Mouse (Mus musculus) kidney, postnatal 0 days (tissue): ENCODE results near the gene Slfnl1. TPM values are rescaled to one million over a fixed set of nuclear protein-coding genes. Genes with fewer than 3 reads are reported as not detected.

ENCODE experiments used
- ATAC-seq: fragments of 200-750 bp; cut with Nextera tagmentation; replicated peaks from 2 replicates; pipeline ENCODE4 v1.8.0; 2017; ENCODE audit warnings: low read depth, moderate number of reproducible peaks, moderate TSS enrichment, moderate library complexity; ENCODE audit not compliant: low FRiP score
- DNase-seq: peaks from one replicate; pipeline ENCODE4 v3.0.0-alpha.2; 2016; ENCODE audit warnings: low spot score
- H3K27ac ChIP-seq: fragments of 300-500 bp; sonication (generic); 2 replicates; pipeline ENCODE4 v1.5.1; 2014; ENCODE audit warnings: mild to moderate bottlenecking
- H3K27me3 ChIP-seq: fragments of 300-500 bp; sonication (generic); 2 replicates; pipeline ENCODE4 v1.6.1; 2014; ENCODE audit warnings: low read length, mixed read lengths; ENCODE audit not compliant: insufficient read depth
- H3K36me3 ChIP-seq: fragments of 300-500 bp; sonication (generic); 2 replicates; pipeline ENCODE4 v1.6.1; 2014; ENCODE audit warnings: low read length, mixed read lengths; ENCODE audit not compliant: insufficient read depth
- H3K4me1 ChIP-seq: fragments of 300-500 bp; sonication (generic); replicated peaks from 2 replicates; pipeline ENCODE4 v1.6.1; 2014; ENCODE audit warnings: antibody characterized with exemption, low read length, mixed read lengths; ENCODE audit not compliant: insufficient read depth
- H3K4me2 ChIP-seq: fragments of 300-500 bp; sonication (generic); 2 replicates; pipeline ENCODE4 v1.6.1; 2014; ENCODE audit warnings: mild to moderate bottlenecking, low read length, moderate library complexity, mixed read lengths
- H3K4me3 ChIP-seq: fragments of 300-500 bp; sonication (generic); replicated peaks from 2 replicates; pipeline ENCODE4 v1.5.1; 2014; ENCODE audit warnings: low read depth, low read length
- H3K9ac ChIP-seq: fragments of 300-500 bp; sonication (generic); 2 replicates; pipeline ENCODE4 v1.6.1; 2014; ENCODE audit warnings: low read depth, low read length
- H3K9me3 ChIP-seq: fragments of 300-500 bp; sonication (generic); replicated peaks from 2 replicates; pipeline ENCODE4 v1.6.1; 2016; ENCODE audit warnings: low read length, inconsistent platforms, mixed read lengths
- CTCF ChIP-seq: IDR thresholded peaks from 2 replicates; pipeline ENCODE4 v1.5.1; 2016; ENCODE audit warnings: antibody characterized with exemption, low read depth, mild to moderate bottlenecking, moderate library complexity
- WGBS: fragments of 180-500 bp; shearing (Covaris S2); extraction: QIAGEN DNeasy Blood & Tissue Kit; methylation state at CpG from one replicate; pipeline ENCODE4 v1.1.7; 2014; 5-methylcytosine and 5-hydroxymethylcytosine counted together
- polyA plus RNA-seq: library from polyadenylated mRNA; unstranded; fragments of >200 nt; fragmentation: Nextera tagmentation; extraction: Ambion mirVana; gene quantifications from 2 replicates; pipeline ENCODE4 v1.2.1, GENCODE M21; 2015

The Slfnl1 gene
- not detected in 2 replicates for polyA plus RNA-seq

GRCm38 (mm10) chr4:120531986-120532385, at the start of gene Slfnl1:
Slfnl1 (plus strand) TSS chr4:120532231.
- Histone ChIP-seq H3K27ac (no peak within 1 kb of the TSS), H3K4me3 (no peak within 1 kb of the TSS), H3K9me3 (no peaks in the 10 kb centered on the region), H3K4me1 (no peaks in the 10 kb centered on the region), H3K9ac (no peak within 1 kb of the TSS), H3K4me2 (no peak within 1 kb of the TSS), H3K36me3 (peaks cover 24% of the 10 kb centered on the region; the same call in 1 of the 2 replicates), H3K27me3 (no peaks in the 10 kb centered on the region)
- ATAC-seq (no peak), DNase-seq (no peak)
- no peak for TF ChIP-seq CTCF
- WGBS = 85% methylated on average over 6 of the region's 6 CpGs

DNA sequence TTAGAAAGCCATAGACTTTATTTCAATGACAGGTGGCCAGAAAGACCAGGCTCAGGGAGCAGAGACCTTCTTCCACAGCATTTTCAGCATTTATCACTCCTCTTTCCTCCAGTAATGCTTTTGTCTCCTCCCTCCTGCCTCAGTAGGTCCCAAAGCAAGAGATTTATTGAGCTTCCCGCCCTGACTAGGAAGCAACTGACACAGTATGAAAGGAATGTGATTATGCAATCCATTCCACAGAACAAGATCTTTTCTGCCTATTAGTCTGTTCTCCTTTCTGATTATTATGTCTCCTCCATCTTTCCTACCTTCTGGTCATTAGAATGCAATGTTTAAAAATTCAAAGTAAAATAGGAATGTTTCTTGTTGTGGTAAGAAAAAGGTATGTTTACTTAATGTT, 44.3 kb upstream of the Slfnl1 start:
- DNase-seq = peak; percentile 40
- H3K27ac ChIP-seq = no peak overlapping the region

DNA sequence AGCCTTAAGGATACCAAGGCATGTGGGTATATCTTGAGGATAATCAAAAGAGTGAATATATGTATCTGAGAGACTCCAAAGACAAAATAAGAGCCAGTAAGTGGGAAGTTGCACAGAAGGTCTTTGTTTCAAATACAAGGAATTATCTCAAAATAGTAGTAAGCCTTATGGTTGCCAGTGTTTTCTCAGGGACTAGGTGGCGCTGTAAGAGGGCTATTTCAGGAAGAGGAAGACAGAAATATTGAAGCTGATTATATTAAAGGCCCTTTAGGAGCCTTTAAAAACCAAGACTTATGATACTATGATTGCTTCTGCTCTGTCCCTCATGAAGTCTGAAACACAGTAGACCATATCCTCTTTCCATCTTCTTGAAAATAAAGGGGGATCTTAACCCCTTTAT, 25.1 kb upstream of the Slfnl1 start:
- Histone ChIP-seq H3K36me3 (peaks cover 33% of the 10 kb centered on the region; the same call in 1 of the 2 replicates), H3K4me2 (no peak overlapping the region), H3K27me3 (no peaks in the 10 kb centered on the region), H3K9me3 (no peaks in the 10 kb centered on the region), H3K4me3 (no peak overlapping the region), H3K9ac (no peak overlapping the region), H3K27ac (no peak overlapping the region), H3K4me1 (no peaks in the 10 kb centered on the region)
- 90% methylated on average over 1 of the region's 1 CpGs for WGBS
- DNase-seq (no peak), ATAC-seq (no peak)
- TF ChIP-seq CTCF = no peak

More for the DNA sequence above, 44.3 kb upstream of the Slfnl1 start:
- peaks cover 8% of the 10 kb centered on the region; the same call in 1 of the 2 replicates for H3K36me3 ChIP-seq
- TF ChIP-seq CTCF = no peak
- H3K9me3 ChIP-seq = no peaks in the 10 kb centered on the region
- no peaks in the 10 kb centered on the region for H3K27me3 ChIP-seq
- H3K9ac ChIP-seq = no peak overlapping the region
- no peak for ATAC-seq
- no peak overlapping the region for H3K4me2 ChIP-seq
- peaks cover 3% of the 10 kb centered on the region; the same call in 1 of the 2 replicates for H3K4me1 ChIP-seq
- no peak overlapping the region for H3K4me3 ChIP-seq
- 41% methylated on average over 1 of the region's 1 CpGs for WGBS

GRCm38 (mm10) chr4:120511203-120511602, 20.8 kb upstream of the Slfnl1 start:
- WGBS = 96% methylated on average over 4 of the region's 4 CpGs
- Histone ChIP-seq H3K4me2 (no peak overlapping the region), H3K27me3 (no peaks in the 10 kb centered on the region), H3K9ac (no peak overlapping the region), H3K9me3 (no peaks in the 10 kb centered on the region), H3K4me1 (no peaks in the 10 kb centered on the region), H3K4me3 (no peak overlapping the region), H3K36me3 (peaks cover 34% of the 10 kb centered on the region; the same call in 1 of the 2 replicates), H3K27ac (no peak overlapping the region)
- TF ChIP-seq CTCF = no peak
- no peak for DNase-seq
- no peak for ATAC-seq

- no peaks in the 10 kb centered on the region for H3K9me3 ChIP-seq
- DNase-seq (no peak), ATAC-seq (no peak)
- H3K4me3 ChIP-seq = no peak overlapping the region
- no peak overlapping the region for H3K27ac ChIP-seq
- no peak for TF ChIP-seq CTCF
- H3K36me3 ChIP-seq = peaks cover 31% of the 10 kb centered on the region; the same call in 1 of the 2 replicates
- H3K9ac ChIP-seq = no peak overlapping the region
- no peaks in the 10 kb centered on the region for H3K4me1 ChIP-seq
- WGBS = 94% methylated on average over 2 of the region's 2 CpGs
- H3K27me3 ChIP-seq = no peaks in the 10 kb centered on the region
- H3K4me2 ChIP-seq = no peak overlapping the region
Measured at GRCm38 (mm10) chr4:120514366-120514765, 17.7 kb upstream of the Slfnl1 start.

GRCm38 (mm10) chr4:120516491-120516890, 15.5 kb upstream of the Slfnl1 start:
- H3K27me3 ChIP-seq = no peaks in the 10 kb centered on the region
- no peak overlapping the region for H3K4me3 ChIP-seq
- H3K4me2 ChIP-seq = no peak overlapping the region
- H3K4me1 ChIP-seq = no peaks in the 10 kb centered on the region
- no peaks in the 10 kb centered on the region for H3K9me3 ChIP-seq
- H3K27ac ChIP-seq = 0 out of 2 replicates have a peak overlapping the region, but pooled peaks have one; percentile 26
- no peak for ATAC-seq
- TF ChIP-seq CTCF = no peak
- H3K9ac ChIP-seq = no peak overlapping the region
- 81% methylated on average over 7 of the region's 7 CpGs for WGBS
- DNase-seq = no peak
- H3K36me3 ChIP-seq = peaks cover 28% of the 10 kb centered on the region; the same call in 1 of the 2 replicates

DNA sequence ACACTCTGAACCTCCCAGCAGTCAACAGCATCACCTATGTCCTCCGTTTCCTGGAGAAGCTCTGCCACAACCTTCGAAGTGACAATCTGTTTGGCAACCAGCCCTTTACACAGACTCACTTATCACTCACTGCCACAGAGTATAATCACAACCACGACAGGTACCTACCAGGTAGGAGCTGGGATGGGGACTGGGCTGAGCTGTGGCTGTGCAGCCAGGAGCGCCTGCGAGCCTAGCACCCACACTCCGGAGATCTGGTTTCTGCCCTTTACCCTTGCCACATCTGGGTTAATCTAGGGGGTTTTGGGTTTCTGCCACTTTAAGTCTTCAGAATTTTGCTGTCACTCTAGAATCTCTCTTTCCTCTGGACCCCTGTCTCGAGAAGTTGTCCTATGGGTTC, 15.1 kb upstream of the Slfnl1 start:
- no peaks in the 10 kb centered on the region for H3K27me3 ChIP-seq
- no peak for DNase-seq
- H3K4me3 ChIP-seq = no peak overlapping the region
- no peaks in the 10 kb centered on the region for H3K4me1 ChIP-seq
- H3K27ac ChIP-seq = 0 out of 2 replicates have a peak overlapping the region, but pooled peaks have one; percentile 26
- WGBS = 80% methylated on average over 7 of the region's 7 CpGs
- H3K36me3 ChIP-seq = peaks cover 28% of the 10 kb centered on the region; the same call in 1 of the 2 replicates
- H3K4me2 ChIP-seq = no peak overlapping the region
- no peak overlapping the region for H3K9ac ChIP-seq
- no peak for ATAC-seq
- TF ChIP-seq CTCF = no peak
- no peaks in the 10 kb centered on the region for H3K9me3 ChIP-seq
